Mouse (Mus musculus): Measurements from ENCODE around the gene Fam227a.

Fam227a gene

DNA sequence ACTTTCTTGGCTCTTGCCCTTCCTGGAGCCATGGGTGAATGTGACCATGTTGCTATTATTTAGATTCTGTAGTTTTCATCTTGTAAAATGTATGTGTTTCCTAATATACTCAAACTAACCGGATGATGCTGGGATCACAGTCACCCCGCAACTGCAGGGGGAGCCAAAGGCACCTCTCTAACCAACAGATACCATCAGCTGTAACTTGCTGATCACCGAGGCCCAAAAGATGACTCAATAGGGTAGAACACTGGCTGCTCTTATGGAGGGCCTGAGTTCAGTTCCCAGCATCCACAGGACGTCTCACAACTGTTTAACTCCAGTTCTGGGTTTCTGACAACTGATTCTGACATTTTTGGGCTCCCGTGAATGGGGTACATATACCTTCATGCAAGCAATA, 42.0 kb downstream of the Fam227a start:
- no peak for DNase-seq (ENCODE audit: low read depth)

DNA sequence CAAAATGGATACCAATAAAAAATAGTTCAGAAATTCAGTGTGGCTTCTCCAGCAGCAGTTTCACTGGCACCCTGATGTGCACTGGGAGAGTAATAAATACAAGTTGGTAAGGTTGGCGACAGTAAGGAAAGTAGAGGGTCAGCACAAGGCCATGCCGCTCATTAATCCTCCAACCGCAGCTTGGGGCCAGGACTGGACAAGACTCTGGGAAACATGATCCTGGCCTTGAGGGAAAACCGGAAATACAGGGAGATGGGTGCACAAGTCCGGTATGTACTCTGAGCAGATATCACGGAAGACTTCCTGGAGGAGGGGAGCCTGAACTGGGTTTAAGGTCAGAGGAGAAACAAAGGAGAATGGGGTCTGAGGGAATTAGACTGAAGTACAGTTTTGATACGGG, 43.3 kb downstream of the Fam227a start:
- DNase-seq (ENCODE audit: low read depth), result no peak

DNA sequence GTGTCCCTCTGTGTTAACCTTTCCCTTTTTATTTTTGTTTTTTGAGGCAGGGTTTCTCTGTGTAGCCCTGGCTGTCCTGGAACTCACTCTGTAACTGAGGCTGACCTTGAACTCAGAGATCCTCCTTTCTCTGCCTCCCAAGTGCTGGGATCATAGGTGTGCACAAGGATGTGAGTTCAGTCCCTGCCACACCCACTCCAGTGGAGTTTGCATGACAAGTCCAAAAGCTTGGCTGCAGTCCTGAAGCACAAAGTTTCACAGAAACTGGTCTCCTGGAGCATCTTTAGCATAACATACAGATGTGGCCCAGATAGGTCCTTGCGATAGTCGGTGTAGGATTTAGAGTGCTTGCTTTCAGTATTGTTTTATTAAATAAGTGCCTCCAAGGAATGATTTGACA, 49.5 kb downstream of the Fam227a start:
- no peak for DNase-seq (ENCODE audit: low read depth)

GRCm38 (mm10) chr15:79608214-79608613, 50.5 kb downstream of the Fam227a start:
- DNase-seq (ENCODE audit: low read depth), result no peak

DNA sequence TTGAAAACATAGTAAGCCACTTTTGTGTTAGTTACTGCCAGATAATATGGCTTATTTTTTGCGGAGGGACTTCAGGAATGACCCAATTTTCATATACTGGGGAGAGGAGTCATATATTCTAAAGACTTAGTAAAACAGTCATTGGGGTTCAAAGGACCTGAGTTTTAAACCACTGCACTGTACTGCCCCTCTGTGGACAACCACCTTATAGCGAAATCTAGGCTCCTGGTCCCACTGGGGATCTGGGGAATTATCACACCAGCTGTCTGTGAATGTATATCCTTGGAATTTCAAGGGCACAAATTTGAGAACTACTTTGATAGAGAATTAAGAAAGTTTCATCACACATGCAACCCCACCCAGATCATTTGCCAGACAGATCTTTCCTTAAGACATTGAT, 51.0 kb downstream of the Fam227a start:
- no peak for DNase-seq (ENCODE audit: low read depth)

DNA sequence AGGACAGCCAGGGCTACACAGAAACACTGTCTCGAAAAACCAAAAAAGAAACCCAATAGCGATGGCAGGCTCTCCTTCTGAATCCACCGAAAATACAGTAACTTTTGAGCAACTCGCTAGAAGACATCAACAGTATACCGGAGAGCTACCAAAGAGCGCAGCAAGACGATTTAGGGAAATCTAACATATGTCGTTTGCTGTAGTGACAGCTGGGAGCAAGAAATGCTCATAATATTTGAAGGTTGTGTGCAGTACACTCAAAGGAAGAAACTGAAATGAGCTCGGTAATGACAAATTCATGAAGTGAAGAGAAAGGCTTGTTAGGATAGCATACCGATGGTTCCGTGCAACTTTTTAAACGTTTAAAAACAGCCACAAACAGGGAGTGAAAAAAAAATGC, 52.6 kb downstream of the Fam227a start:
- no peak for DNase-seq (ENCODE audit: low read depth)

DNA sequence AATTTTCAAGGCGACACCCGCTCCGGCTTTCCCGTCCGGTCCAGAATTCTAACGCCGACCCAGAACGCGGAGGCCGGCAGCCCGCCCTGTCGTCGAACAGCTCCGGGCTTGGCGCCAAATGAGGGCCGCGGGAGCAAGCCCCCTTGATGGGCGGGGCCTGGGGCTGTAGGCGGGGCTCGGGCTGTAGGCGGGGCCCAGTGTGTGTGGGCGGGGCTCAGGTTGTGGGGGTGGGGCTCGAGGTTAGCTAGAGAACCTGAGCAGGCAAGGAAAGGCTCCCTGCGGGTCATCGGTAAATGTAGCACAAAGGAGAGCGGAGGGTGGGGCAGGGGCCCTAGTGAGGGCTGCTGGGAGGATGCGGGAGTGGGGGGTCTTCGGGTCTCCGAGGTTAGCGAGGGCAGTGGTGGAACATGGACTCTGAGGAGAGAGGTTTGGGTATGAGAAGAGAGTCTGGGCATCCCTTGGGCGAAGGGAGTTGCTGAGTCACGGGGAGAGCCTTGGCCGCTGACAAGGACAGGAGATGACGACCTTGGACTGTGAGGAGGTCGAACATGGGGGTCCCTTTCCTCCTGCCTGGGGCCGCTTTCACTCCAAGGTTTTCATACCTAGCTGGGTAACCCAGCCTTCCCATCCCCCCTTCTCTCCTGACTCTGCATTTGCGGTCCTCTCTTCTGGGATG, 53.6 kb downstream of the Fam227a start, which contains the start of gene Dmc1:
Gene Dmc1, minus strand, starts transcription at position 120 of the 676 bp plus-strand sequence.
- DNase-seq (ENCODE audit: low read depth), result no peak

GRCm38 (mm10) chr15:79600176-79600575, 58.6 kb downstream of the Fam227a start:
- no peak for DNase-seq (ENCODE audit: low read depth)

GRCm38 (mm10) chr15:79598715-79599114, 60.0 kb downstream of the Fam227a start:
- DNase-seq (ENCODE audit: low read depth), result no peak

DNA sequence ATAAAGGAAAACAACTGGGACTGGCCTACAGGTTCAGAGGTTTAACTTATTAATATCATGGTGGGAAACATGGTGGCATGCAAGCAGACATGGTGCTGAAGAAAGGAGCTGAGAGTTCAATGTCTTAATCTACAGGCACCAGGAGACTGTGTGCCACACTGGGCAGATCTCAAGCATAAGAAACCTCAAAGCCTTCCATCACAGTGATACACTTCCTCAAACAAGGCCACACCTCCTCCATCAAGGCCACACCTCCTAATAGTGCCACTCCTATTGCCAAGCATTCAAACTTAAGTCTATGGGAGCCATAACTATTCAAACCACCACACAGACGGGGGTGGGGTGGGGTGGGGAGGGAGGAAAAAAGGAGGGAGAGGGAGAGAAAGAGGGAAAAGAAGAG, 77.2 kb downstream of the Fam227a start:
- DNase-seq (ENCODE audit: low read depth), result no peak

GRCm38 (mm10) chr15:79577671-79578426, 80.9 kb downstream of the Fam227a start:
- no peak for DNase-seq (ENCODE audit: low read depth)

DNA sequence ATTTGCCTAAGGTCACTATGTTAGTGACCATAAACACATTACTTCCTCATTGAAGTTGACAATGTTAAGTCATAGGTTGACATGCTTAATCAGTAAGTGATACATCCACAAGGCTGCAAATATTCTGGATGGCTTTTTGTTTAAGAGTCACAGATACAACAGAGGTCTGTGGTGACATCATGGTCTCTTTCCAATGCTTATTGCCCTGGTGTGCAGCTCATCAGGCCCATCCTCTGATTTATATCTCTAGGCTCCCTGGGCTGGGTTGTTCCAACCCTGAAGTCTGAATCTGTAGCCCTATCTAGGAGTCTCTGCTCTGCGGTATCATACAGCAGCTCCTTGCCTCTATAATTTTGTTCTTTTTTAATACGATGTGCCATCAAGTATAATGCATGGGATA, 81.8 kb downstream of the Fam227a start:
- no peak for DNase-seq (ENCODE audit: low read depth)

DNA sequence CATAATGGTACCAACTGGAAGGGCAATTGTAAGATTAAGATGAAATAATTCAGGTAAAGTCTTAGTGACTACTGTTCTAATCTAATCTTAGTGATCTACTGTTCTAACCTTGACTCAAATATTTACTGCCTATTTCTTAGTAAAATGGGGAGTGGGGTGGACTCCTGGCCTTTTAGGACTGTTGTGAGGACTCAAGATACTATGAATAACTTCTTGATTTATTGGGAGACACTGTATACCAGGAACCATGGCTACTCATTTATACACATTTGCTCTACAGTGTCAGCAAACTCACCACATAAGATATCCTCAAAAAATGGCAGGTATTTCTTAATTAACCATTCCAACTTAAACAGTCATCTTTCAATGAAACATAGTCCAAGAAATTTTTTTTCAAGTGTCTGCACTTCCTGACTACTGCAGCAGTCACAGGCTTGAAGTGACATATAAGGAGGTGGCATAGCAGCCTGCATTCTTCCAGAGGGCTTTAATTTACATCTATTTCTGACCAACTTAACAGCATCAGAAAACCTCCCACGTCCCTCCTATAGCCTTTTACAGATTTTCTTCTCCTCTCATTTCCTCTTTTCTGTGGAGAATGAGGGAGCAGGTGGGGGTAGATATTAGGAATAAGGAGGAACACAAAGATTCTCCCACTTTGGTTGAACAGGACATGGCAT, 83.1 kb downstream of the Fam227a start:
- no peak for DNase-seq (ENCODE audit: low read depth)

GRCm38 (mm10) chr15:79562417-79562816, 96.3 kb downstream of the Fam227a start:
- DNase-seq (ENCODE audit: low read depth), result no peak

DNA sequence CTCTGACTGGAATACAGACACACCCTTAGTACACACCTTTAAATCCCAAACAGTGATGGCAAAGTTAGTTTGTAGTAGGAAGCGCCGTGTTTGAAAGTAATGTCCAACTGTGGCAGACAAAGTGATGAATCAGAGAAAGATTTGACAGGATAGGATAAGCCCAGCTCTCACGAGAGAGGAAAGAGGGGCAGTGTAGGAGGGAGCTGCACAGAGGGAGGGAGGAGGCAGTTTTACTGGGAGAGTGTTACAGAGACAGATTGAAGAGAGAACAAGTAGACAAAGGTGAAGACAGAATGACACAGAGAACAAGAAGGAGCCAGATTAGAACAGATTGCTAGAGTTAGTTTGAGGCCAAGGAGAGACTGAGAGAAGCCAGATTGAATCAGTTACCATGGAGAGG, 99.1 kb downstream of the Fam227a start:
- DNase-seq (ENCODE audit: low read depth), result no peak

Data from fibroblast of lung, adult 2 months (primary cell).